Mouse (Mus musculus): Measurements from ENCODE around the gene Pfkfb2.

Pfkfb2 gene

DNA sequence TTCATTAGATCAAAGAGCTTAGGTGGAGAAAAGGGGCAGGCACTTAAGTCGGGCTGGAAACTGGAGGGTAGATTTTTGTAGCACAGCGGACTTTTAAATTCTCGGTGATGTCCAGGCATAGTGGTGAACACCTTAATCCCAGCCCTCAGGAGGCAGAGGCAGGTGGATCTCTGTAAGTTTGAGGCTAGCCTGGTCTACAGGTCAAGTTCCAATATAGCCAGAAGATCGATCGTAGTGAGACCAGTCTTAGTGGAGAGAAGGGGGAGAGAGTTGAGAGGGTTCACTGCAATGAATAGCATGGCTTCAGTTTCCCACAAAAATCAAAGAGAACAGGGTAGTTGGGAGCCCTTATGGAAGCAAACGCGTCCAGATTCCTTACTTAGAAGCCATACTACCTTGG, 8.9 kb upstream of the Pfkfb2 start:
- no peak for DNase-seq (ENCODE audit: low spot score)

DNA sequence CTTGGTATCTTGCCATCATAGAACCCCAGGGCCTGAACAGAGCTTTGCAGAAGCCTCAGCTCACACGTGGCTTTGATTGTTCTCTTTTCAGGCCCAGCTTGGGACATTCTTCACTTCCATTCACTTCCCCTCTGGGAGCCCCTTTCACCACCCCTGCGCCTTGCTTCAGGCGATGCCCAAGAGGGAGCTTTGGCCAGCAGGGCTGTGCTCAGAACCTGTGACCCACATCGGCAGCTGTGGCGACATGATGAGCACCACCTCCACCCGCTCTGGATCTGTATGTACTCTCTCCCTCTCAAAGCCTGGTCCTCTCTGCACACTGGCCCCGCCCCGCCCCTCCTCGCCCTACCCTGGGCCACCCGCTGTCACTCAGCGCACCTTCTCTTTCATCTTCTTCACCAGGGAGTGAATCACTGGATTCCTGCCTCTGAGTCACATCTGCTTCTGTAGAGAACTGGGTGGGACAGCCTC, 8.4 kb upstream of the Pfkfb2 start:
- DNase-seq (ENCODE audit: low spot score): no peak

DNA sequence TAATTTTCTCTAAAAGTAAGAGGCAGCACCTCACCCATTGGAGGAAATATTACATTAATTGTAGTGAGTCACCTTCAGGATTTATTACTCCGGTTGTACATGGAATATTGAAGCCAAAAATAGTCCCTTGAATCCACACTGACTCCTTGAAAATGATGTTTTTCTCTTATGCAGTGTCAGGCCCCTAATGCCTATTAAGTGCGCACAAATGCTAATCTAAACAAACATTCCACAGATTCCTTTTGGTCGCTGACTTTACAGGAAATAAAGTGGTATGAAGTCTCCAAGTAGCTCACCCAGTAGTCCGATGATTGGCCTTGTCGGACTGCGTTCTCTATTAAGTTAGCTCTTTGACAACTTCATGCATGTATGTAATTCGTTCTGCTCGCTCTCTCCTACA, 5.8 kb upstream of the Pfkfb2 start:
- no peak for DNase-seq (ENCODE audit: low spot score)

DNA sequence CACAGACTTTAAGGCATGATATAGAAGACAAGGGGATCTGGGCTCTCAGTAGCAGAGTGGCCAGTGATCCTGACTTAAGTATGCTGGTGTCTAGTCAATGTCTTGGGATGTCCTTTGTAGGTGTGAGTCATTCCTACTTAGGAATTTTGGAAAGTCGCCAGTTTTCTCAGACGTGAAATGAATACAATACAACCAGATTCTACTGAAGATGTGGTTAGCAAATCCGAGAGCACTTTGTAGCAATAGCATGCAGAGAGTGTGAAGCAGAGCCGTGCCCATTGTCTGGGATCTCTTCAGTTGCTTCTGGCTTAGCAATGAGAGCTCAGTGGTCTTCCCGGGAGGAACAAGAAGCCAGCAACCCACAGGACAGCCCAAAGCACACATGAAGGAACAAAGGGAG, 5.4 kb upstream of the Pfkfb2 start:
- DNase-seq (ENCODE audit: low spot score): no peak

DNA sequence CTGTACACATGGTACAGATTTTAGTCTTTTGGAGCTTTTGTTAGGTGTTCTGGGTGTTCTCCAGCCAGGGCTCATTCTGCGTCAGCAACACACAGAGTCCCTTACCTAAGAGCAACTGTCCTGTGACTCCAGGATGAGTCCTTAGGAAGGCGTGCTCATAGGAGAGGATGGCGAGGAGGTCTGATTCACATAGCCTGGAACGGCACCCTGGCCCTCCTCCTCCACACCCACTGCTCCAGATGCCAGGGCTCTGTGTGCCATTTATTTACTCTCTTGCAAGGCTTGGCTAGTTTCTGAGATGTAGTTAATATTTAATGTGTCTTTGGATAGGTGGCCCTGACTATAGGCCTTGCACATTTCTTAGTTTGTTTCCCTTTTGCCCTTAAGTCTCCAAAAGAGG, 4.6 kb upstream of the Pfkfb2 start:
- peak; percentile 47 for DNase-seq (ENCODE audit: low spot score)

DNA sequence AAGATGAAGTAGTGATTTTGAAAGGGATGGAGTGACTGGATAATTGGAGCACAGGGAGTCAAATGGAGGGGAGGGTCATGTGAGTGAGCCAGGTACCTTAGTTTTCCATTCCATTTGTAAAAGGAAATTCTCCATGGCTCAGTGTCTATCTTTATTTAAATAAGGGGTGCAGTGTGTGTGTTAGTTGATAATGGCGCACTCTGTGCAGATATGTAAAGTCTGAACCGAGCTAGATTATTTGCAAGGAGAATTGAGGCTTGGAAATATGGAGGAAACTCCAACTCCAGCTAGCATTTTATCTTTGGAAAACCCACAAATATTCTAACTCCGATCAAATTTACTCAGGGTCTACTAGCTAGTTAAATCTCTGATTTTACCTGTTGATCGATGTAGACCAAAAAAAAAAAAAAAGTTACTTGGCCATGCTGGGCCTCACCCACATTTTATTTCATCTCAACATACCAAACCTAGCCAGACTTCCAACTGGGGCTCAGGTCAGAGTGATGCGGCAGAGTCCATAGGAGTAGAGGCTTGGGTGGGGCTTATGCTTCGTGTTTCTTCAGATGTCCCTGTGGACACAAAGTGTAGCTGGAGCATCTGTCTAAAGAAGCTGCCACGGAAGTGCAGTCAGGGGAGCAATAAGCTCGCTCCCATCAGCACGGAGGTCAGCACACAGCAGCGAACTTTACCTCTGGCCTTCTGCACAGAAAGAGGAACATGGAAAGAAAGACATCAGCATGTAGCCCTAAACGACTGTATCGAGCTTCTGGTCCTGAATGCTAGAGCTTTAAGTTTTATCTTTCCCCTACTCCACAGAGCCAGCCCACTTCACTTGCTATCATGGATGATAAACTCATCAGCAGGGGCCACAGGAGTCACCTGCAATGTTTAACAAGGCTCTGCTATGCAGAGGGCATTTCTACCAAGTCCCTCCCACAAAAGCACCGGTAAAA, 3.9 kb upstream of the Pfkfb2 start:
- no peak for DNase-seq (ENCODE audit: low spot score)

DNA sequence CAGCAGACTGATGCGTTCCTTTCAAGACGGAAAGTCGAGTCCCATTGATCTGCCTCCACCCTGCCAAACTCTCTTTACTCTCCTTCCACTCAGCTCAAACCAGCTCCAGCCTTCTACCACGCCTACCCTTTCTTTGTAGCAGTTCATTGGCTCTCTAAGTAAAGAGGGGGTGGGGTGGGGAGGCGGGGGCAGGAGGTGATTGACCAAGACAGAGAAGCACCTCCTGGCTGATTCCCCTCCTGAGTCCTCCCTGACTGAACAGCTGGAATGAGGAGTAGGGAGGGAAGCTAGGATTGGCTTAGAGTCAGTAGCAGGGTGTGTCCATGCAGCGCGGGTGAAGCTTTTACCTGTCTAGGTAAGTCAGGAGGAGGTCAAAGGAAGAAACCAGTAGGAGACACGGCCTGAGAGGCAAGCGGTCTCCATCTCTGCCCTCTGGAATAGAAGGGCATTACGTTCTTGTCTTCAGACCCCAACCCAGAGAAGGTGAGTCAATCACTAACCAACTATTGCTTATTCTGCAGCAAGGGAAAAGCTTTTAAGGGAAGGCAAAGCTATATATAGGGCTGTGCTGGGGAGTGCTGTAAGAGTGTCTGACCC, 2.8 kb upstream of the Pfkfb2 start, which contains the start of gene AA986860:
Gene AA986860, plus strand, starts transcription at position 236 of the 597 bp plus-strand sequence.
- DNase-seq (ENCODE audit: low spot score): peak; percentile 93

DNA sequence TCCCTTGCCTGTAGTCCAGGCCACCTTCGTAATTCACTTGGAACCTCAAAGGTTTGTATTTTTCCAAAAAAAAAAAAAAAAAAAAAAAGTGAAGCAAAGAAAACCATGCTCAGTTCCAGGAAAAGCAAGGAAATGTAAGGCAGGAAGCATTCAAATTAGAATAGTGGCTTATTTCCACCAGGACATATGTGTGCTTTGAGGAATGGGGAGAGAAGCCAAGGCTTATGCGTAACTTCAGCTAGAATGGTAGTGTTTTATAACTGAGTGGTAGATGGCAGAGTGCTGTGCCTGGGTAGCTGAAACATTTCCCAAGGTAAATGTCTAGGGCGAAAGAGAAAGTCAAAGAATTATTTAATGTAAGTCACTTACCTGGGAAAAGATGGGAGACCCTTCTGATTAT, 345 bp downstream of the Pfkfb2 start:
- no peak for DNase-seq (ENCODE audit: low spot score)

DNA sequence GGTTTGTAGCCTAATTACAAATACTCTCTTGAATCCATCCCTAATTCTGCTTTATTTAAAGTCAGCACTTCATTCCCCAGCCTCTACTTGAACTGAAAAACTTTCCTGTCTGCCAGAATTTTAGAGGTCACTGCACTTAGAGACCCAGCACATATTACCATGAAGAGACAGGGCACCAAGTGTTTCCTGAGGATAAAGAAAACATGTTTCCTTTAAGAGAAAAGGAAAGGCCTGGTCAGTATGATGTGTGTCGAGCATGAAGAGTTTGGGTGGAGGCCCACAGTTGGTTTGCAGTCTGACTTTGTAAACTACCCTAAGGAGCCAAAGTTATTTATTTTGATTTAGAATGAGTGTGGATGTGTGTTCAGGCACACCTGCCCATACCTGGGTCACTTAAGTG, 983 bp downstream of the Pfkfb2 start:
- DNase-seq (ENCODE audit: low spot score): no peak

DNA sequence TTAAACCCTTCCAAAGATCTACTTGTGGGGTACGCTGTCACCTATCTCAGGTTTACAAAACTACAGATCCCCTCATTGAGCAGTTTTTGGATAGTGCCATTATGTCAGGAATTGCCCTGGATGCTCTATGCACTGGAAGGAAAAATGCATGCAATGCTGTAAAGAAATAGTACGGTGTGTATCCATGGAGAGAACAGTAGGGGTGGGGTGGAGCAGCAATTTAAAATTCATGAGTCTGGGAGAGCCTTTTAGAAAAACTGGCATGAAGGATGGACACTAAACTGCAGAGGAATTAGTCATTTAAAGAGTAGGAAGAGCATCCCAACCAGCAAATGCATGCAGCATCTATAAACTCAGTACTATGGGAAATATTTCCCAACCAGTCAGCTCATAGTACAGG, 2.7 kb downstream of the Pfkfb2 start:
- no peak for DNase-seq (ENCODE audit: low spot score)

DNA sequence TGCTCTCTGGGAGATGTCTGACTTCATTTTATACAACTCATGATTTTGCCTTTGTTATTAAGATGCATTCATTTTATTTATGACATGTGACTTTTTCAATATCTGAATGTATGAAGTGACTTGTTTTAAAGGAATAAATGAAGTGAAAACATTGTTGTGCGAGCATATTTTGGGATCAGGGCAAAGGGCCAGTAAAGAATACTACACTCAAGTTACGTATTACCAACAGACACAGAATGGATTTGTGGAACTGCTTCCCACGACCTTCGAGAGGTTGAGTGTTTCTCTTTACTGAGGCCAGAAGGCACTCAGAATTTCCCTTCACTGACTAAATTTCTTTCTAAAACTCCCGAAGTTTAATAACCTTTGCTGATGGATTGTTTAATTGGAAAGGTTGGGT, 4.8 kb downstream of the Pfkfb2 start:
- no peak for DNase-seq (ENCODE audit: low spot score)

DNA sequence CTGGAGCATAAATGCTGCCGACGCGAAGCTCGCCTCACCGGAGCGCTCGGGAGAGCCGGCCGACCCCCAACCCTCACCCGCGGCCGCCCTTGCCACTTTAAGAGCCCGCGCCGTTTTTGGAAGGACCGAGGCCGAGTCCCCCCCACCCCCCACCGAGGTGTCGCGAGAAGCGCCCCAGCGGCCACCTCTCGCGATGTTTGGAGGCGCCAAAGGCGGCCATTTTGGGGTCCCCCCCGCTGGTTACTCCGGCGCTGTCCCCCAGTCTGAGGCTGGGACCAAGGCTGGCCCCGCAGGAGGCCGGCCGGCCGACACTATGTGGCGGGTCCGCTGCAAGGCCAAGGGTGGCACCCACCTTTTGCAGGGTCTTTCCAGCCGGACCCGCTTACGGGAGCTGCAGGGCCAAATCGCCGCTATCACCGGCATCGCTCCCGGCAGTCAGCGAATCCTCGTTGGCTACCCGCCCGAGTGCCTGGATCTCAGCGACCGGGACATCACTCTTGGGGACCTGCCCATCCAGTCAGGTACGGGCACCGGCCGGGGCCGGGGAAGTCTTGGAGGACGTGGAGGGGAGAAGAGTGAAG, 11.7 kb downstream of the Pfkfb2 start, which contains the start of gene Yod1:
Gene Yod1, plus strand, starts transcription at position 37 of the 581 bp plus-strand sequence.
- DNase-seq (ENCODE audit: low spot score): peak; percentile 90

DNA sequence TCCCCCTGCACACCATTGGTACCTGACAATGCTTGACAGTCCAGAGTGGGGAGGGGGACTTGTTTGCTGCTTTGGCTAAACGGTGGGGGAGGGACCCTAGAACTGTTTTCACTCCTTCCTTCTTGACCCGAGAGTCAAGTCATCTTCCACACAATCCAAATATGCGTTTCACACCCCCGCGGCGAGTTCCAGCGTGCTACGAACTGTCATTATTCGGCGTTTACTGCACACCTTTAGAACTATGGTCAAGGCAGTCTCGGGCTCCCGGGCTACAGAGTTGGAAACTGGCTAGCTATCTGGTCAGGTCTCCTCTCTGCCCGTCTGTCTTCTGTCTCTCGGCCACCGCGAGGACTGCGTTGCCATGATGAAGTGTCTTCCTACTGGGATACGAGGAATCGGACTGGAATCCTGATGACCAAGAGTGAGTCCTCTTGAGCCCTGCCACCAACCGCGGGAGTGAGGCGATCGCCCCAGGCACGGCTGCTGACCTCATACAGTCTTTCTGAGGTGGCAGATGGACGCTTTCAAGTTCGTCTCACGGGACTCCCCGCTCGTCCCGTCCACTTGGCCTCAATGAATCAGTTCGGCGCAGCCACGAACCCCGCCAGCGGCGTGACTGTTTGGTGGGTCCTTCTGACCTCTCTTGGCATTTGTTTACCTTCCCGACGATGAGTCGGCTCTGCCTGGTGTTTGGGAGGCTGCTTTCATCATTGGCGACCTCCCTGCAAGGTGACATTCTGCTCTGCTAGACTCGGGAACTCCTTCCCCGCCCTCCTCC, 12.4 kb downstream of the Pfkfb2 start:
- DNase-seq (ENCODE audit: low spot score): no peak

DNA sequence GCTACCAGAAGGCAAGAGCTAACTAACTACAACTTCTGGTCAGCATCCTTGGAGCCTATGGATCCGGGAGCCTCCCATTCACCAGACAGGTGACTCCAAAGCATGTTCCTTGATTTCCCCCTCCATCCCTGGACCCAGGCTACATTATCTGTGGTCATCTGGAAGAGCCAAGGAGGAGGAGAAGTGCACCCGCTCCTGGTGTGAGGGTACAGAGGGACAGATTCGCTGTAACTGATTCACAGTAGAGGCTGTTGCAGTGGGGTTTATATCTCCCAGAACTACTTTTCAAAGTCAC, 12.9 kb downstream of the Pfkfb2 start:
- DNase-seq (ENCODE audit: low spot score): no peak

DNA sequence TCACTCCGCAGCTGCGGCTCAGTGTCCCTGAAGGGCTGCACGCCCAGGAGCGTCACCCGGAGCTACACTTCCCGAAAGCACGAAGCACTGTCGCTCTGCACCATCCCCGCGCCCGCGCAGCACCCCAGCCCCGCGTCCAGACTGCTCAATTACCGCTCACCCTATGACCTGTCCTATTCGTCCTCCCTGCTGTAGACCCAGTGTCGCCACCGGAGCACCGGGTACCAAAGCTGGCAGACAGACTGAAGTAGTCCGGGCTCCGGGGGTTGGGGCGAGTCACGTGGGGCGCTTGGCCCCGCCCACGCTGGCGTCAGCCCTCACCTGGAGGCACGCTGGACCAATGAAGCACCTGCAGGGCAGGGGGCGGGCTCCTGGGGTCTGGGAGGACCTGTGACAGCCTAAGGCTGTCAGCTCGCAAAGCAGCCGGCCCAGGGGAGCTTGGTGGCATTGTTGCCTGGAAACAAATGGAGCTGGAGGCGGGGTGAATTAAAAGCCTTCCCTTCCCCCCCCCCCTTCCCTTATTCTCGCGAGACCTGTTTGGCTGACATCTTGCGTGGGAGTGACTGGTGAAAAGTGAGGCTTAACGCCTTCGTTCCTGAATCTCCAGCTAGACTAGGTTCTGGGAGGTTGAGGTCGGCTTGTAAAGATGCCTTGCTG, 13.4 kb downstream of the Pfkfb2 start, which contains the start of gene Gm29427:
Gene Gm29427, minus strand, starts transcription at position 239 of the 657 bp plus-strand sequence.
- DNase-seq (ENCODE audit: low spot score): peak; percentile 96

DNA sequence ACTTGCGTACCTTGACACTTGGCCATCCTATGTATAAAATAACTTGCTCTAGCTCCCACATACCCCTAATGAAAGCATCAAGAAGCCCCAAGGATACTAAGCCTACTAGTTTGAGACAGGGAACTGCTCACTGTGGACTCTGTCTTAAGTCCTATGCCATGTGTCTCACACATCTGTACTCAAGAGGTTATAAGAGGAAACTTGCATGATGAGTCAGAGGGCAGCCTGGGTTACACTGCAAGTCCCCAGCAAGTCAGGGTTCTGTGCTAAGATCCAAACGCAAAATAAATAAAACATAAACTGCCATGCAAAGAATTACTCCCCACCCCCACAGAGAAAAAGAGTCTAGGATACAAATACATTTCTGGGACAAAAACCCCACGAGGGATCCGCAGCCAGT, 15.0 kb downstream of the Pfkfb2 start:
- no peak for DNase-seq (ENCODE audit: low spot score)

DNA sequence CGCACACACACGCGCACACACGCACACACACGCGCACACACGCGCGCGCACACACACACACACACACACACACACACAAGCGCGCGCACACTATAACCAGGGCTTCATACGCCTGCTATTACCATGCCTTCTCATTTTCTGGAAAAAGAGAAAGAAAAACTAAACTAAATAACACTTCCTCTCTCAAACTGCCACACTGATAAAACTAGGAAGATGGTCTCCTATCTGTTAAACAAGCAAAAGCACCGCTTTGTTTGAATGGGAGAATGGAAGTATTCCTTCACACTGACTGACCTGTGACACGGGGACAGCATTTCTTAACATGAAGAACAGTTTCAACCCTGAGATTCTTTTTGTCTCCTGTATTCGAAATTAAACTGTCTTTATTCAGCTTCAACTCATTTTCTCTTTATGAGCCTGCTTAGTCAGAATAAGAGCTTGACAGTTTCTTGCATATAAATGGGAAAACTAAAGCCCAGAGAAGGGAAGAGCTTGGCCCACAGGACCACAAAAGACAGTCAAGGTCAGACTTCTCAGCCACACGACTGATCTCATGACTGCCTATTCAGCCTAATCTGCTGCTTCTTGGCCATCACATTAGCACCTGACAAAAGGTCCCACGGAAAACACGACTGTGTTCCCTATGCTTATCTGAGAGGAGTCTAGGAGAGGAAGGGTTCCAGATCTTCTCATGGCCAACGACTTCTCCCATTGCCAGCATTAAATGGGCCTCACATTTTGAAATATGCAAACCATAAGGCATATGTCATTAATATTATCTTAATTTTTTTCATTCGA, 18.6 kb downstream of the Pfkfb2 start:
- DNase-seq (ENCODE audit: low spot score): no peak

DNA sequence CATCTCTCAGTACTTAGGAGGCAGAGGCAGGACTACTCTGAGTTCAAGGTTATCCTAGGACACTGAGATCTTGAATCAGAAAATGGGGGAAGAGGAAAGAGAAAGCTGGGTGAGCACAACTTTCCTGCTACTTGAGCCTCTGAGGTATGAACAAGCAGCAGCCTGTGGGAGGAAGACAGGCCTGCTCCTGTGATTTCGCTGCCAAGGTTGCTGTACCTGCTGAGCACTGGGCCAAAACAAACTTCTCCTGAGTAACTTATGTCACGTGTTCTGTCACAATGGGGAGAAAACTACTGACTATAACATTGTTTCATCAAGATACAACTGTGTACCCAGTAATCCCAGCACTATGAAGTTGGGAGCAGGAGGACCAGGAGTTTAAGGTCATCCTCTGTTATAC, 25.4 kb downstream of the Pfkfb2 start:
- no peak for DNase-seq (ENCODE audit: low spot score)

DNA sequence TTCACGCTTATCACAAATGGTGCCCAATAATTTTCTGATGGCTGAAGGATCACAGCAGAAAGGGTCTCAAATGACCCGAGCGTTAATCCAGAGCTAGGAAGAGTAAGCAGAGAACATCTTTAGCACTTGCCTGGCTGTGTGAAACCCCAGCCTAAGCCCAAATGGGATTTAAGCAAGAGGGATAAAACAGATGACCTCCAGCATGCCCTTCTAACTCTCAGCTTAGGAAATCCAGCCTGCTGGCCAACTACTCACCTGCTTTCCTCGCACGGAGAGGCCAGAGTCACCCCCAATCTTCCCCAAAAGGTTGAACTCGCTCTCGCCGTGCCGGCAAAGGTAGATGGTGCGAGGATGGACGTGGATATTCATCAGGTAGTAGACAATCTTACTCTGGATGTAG, 27.1 kb downstream of the Pfkfb2 start:
- DNase-seq (ENCODE audit: low spot score): no peak

DNA sequence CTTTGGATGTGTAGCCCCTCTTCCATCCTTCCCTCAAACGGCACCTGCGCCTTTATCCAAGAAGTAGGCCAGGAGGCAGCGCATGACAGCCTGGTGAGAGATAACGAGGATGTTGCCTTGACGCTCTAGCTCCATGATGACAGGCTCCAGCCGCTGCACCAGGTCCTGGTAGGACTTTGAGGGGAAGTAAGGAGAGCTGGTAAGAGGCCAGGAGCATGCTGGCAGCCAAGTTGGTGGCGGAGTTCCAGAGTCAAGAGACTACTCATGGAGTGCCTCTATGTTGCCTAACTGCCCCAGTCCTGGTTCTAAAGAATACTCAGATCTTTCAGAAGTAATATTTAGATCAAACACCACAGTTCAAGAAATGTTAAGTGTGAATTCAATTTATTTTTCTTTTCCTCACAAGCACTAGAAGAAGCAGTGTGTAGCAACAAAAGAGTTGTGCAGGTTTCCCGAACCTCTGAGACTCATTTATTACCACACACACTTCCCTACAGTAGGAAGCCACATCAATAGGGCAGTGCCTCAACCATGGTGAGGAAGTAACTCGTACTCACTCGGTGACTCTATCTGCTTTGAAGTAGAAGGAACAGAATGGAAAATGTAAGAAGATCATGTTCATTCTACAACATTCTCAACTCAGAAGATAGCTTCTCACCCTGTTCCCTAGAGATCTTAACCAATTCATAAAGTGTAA, 29.0 kb downstream of the Pfkfb2 start:
- no peak for DNase-seq (ENCODE audit: low spot score)
